Mouse (Mus musculus) hindbrain, embryonic 12.5 days (tissue): ENCODE measurements at regions not wholly inside any gene's neighbourhood (a gene's known extent, or its start where the extent isn't known, plus 50 kb on each side); places are given as distances from the start of the nearest gene placed in this dataset.
"Not testable (repeated sequence)": the region's sequence is repeated elsewhere in the genome, so short reads cannot be mapped to it uniquely, and the experiment has no call there.

Source experiments
- ATAC-seq: fragments of 200-750 bp; cut with Nextera tagmentation; 2 replicates; pipeline ENCODE4 v1.8.0; 2017; ENCODE audit warnings: moderate TSS enrichment; ENCODE audit not compliant: low FRiP score
- H3K27ac ChIP-seq: fragments of 300-500 bp; sonication (generic); 2 replicates; pipeline ENCODE4 v1.5.1; 2016; ENCODE audit warnings: mild to moderate bottlenecking
- H3K27me3 ChIP-seq: fragments of 300-500 bp; sonication (generic); 2 replicates; pipeline ENCODE4 v1.6.1; 2016; ENCODE audit warnings: mild to moderate bottlenecking
- H3K36me3 ChIP-seq: fragments of 300-500 bp; sonication (generic); 2 replicates; pipeline ENCODE4 v1.6.1; 2016; ENCODE audit warnings: mild to moderate bottlenecking
- H3K4me1 ChIP-seq: fragments of 300-500 bp; sonication (generic); 2 replicates; pipeline ENCODE4 v1.6.1; 2016
- H3K4me2 ChIP-seq: fragments of 300-500 bp; sonication (generic); replicated peaks from 2 replicates; pipeline ENCODE4 v1.6.1; 2016; ENCODE audit warnings: mild to moderate bottlenecking
- H3K4me3 ChIP-seq: fragments of 300-500 bp; sonication (generic); 2 replicates; pipeline ENCODE4 v1.5.1; 2016; ENCODE audit warnings: mild to moderate bottlenecking
- H3K9ac ChIP-seq: fragments of 300-500 bp; sonication (generic); 2 replicates; pipeline ENCODE4 v1.6.1; 2016; ENCODE audit warnings: mild to moderate bottlenecking, moderate library complexity
- H3K9me3 ChIP-seq: fragments of 300-500 bp; sonication (generic); replicated peaks from 2 replicates; pipeline ENCODE4 v1.6.1; 2016; ENCODE audit warnings: mild to moderate bottlenecking
- WGBS: fragments of 180-500 bp; shearing (Covaris S2); methylation state at CpG from one replicate; pipeline ENCODE4 v1.1.7; 2016; 5-methylcytosine and 5-hydroxymethylcytosine counted together

DNA sequence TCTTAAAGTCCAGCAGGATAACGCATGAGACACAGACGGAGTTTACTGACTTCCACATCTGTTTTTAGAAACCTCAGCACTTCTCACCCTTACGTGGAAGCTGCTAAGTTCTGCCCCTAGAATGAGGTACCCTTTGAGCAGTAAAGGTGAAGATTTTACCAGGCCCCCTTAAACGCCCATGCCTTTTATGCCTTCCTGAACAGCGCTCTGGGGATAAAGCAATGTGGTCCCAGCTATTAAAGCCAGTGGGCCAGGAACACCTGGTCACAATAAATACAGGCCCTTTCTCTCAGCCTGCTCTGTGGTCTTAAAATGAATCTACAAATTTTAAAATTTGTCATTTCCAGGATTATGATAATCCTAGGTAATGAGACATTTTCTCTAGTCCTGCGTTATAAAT lies 57.9 kb downstream of the Llph start:
- Histone ChIP-seq H3K27ac (0 out of 2 replicates have a peak overlapping the region, but pooled peaks have one; percentile 17), H3K36me3 (no peaks in the 10 kb centered on the region), H3K4me2 (no peak overlapping the region), H3K4me3 (no peak overlapping the region), H3K27me3 (no peaks in the 10 kb centered on the region), H3K4me1 (peaks cover 6% of the 10 kb centered on the region; the same call in 1 of the 2 replicates), H3K9ac (no peak overlapping the region), H3K9me3 (no peaks in the 10 kb centered on the region)
- ATAC-seq, result no peak
- 76% methylated on average over 6 of the region's 6 CpGs for WGBS

DNA sequence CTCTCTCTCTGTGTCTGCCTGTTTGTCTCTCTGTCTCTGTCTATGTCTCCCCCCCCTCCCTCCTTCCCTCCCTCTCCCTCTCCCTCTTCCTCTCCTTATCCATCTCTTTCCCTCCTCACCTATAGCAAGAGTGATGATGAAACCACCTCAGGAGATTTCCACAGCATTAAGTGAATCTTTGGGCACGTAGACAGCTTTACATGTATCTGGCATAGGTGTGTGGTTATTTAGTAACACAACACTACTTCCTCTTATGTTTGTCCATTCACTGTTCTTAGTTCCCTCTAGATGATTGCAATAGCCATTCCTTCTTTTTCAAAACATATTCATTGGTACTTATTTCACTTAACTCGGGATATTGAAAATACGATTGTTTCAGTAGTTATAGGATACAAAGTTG lies 65.0 kb downstream of the Llph start:
- Histone ChIP-seq H3K4me3 (no peak overlapping the region), H3K4me2 (no peak overlapping the region), H3K9ac (no peak overlapping the region), H3K27me3 (no peaks in the 10 kb centered on the region), H3K4me1 (peaks cover 4% of the 10 kb centered on the region), H3K27ac (no peak overlapping the region), H3K36me3 (no peaks in the 10 kb centered on the region), H3K9me3 (no peaks in the 10 kb centered on the region)
- ATAC-seq, result no peak
- WGBS, result 98% methylated on average over 3 of the region's 3 CpGs

DNA sequence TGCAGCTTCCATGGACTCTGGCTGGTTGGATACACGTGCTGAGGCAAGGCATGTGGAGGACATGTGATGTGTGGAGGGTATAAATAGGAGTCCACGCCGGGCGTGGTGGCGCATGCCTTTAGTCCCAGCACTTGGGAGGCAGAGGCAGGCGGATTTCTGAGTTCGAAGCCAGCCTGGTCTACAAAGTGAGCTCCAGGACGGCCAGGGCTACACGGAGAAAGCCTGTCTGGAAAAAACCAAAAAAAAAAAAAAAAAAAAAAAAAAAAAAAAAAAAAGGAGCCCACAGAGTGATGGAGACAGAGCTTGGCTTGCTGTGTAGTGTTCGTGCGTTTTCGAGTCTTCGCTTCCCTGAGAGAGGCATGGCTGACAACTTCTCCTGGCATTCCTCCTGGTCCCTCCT lies 66.5 kb downstream of the Llph start:
- H3K27me3 ChIP-seq, H3K4me3 ChIP-seq, H3K4me1 ChIP-seq, ATAC-seq, H3K27ac ChIP-seq, H3K36me3 ChIP-seq, H3K9me3 ChIP-seq, H3K9ac ChIP-seq, H3K4me2 ChIP-seq: not testable (repeated sequence)
- WGBS, result 96% methylated on average over 13 of the region's 13 CpGs

DNA sequence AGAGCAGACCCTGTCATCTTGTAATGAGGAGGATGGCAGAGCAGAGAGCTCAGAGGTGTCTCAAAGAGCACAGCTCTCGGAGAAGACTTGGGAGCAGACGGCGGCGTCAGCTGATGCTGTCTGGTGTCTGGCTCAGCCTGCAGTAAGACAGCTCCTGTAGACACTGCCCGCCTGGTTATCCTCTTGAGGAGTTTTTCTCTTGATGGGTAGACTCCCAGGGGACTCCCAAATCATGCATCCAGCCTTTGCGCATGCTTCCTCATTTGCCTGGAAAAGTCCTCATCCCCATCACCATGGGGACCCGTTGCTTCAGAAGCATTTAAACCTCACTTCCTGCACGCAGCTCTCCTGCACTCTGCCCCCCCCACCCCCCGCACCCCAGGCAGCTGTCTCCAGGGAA lies 67.6 kb downstream of the Llph start:
- no peak for ATAC-seq
- H3K27ac ChIP-seq, result no peak overlapping the region
- peaks cover 4% of the 10 kb centered on the region for H3K4me1 ChIP-seq
- no peaks in the 10 kb centered on the region for H3K27me3 ChIP-seq
- no peak overlapping the region for H3K9ac ChIP-seq
- WGBS, result 51% methylated on average over 9 of the region's 9 CpGs
- H3K9me3 ChIP-seq, result no peaks in the 10 kb centered on the region
- H3K4me2 ChIP-seq, result no peak overlapping the region
- no peak overlapping the region for H3K4me3 ChIP-seq
- no peaks in the 10 kb centered on the region for H3K36me3 ChIP-seq

DNA sequence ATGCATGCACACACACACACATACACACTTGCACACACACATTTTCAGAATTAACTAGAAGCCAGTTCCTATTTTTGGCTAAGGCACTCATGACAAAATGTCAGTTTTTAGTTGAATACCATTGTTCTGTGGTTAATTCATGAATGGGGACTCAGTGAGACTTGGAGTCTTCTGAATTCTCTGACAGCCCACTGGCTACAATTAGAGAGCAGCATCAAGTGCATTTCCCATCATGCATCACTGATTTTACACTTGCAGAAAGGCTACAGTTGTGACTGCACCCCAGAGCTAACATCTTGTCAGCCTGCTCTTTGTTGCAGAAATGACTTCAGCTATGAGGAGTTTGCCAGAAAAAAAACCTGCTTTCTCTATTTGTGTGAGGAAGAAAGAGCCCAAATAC lies 70.4 kb downstream of the Llph start:
- H3K9ac ChIP-seq, result no peak overlapping the region
- H3K4me2 ChIP-seq, result no peak overlapping the region
- no peaks in the 10 kb centered on the region for H3K36me3 ChIP-seq
- no peak overlapping the region for H3K4me3 ChIP-seq
- no peaks in the 10 kb centered on the region for H3K9me3 ChIP-seq
- ATAC-seq, result no peak
- no peak overlapping the region for H3K27ac ChIP-seq
- H3K4me1 ChIP-seq, result peaks cover 4% of the 10 kb centered on the region
- no peaks in the 10 kb centered on the region for H3K27me3 ChIP-seq

DNA sequence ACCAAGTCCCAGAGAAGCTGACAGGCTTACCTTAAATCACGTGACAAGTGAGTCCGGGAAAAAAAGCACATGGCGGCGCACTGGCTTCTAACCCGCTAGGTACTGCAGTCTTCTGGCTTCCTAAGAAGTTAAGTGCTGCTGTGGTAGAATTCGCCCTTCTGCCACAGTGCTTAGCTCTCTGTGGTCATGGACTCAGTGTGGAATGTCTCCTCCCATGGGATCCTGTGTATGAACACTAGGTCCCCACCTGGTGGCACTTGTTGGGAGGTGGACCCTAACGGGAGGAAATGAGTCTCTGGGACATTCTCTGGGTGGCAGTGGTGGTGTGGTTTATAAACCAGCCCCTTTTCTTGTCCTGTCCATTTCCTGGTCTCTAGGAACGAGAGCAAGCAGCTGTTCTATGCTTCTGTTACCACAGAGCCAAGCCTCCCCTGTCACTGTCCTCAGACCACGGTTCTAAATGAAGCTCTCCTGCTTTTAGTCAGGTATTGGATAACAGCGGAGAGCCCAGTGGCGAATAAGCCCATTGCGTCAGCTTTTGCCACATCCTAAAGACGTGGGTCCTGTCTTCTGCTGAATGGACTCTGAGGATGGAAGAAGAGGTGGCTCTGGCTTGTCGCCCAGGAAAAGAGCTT lies 71.5 kb downstream of the Llph start:
- H3K9ac ChIP-seq, result no peak overlapping the region
- H3K4me3 ChIP-seq, result no peak overlapping the region
- no peak overlapping the region for H3K4me2 ChIP-seq
- ATAC-seq, result no peak
- H3K36me3 ChIP-seq, result no peaks in the 10 kb centered on the region
- no peak overlapping the region for H3K27ac ChIP-seq
- no peaks in the 10 kb centered on the region for H3K27me3 ChIP-seq
- H3K4me1 ChIP-seq, result peaks cover 4% of the 10 kb centered on the region
- H3K9me3 ChIP-seq, result no peaks in the 10 kb centered on the region
- 80% methylated on average over 14 of the region's 14 CpGs for WGBS

DNA sequence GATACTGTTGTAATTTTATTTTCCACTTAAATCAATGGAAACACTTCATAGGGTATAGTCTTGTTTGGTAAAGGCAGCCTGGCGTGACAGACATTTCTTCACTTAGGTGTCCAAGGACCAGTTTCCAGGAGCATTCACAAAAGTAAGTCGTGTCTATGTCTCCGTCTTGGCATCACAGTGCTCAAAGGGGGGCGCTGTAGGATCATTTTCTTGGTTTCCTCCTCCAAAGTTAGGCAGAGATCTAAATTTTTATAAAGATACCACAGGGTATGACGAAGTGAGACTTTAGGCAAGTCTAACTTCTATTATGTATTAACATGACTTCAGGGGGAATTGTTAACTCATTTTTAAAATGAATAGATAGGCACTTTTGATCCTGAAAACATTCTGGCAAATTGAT lies 79.1 kb downstream of the Llph start:
- no peak for ATAC-seq

DNA sequence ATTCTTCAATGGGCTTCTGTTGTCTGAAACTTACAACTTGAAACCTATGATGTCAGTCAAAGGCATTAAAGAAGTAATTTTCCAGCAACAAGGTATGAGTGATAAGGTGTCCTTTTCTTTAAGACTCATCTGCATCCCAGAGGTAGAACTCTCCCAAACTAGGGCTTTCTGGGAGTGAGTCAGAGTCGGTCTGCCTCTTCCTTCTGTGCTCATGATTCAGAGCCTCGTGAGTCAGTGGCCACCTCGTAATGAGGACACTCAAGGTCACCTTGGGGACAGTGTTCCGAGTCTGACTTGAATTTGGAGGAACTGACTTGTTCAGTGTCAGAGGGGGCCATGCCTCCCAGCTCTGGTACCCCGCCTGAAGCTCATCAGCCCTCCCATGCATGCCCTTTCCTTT lies 81.8 kb downstream of the Llph start:
- Histone ChIP-seq H3K27ac (no peak overlapping the region), H3K27me3 (no peaks in the 10 kb centered on the region), H3K4me3 (no peak overlapping the region), H3K4me2 (no peak overlapping the region), H3K4me1 (peaks cover 3% of the 10 kb centered on the region), H3K36me3 (no peaks in the 10 kb centered on the region), H3K9me3 (no peaks in the 10 kb centered on the region), H3K9ac (no peak overlapping the region)
- no peak for ATAC-seq
- 42% methylated on average over 5 of the region's 5 CpGs for WGBS

More for the DNA sequence above, 79.1 kb downstream of the Llph start:
- Histone ChIP-seq H3K4me1 (peaks cover 4% of the 10 kb centered on the region), H3K27me3 (no peaks in the 10 kb centered on the region), H3K27ac (no peak overlapping the region), H3K4me2 (no peak overlapping the region), H3K4me3 (no peak overlapping the region), H3K9ac (no peak overlapping the region), H3K36me3 (no peaks in the 10 kb centered on the region), H3K9me3 (no peaks in the 10 kb centered on the region)
- 37% methylated on average over 5 of the region's 5 CpGs for WGBS
